Mouse (Mus musculus) lung, postnatal 0 days (tissue): ENCODE results near the gene Rnf43.

Source experiments
- CTCF ChIP-seq: IDR thresholded peaks from 2 replicates; pipeline ENCODE4 v1.5.1; 2016; ENCODE audit warnings: antibody characterized with exemption, mild to moderate bottlenecking
- EP300 ChIP-seq: IDR thresholded peaks from 2 replicates; pipeline ENCODE4 v1.6.1; 2016; ENCODE audit warnings: antibody characterized with exemption, mild to moderate bottlenecking, control low read depth

GRCm38 (mm10) chr11:87725964-87726562, 63.5 kb downstream of the Rnf43 start:
- TF ChIP-seq CTCF (no peak), EP300 (no peak)
